Mouse (Mus musculus) ES-E14 (cell line): ENCODE measurements around the gene Slc36a1. TPM values are rescaled to one million over a fixed set of nuclear protein-coding genes. Genes with fewer than 3 reads are reported as not detected.

Experiments
- DNase-seq: peaks from one replicate; pipeline ENCODE4 v3.0.0-alpha.2; 2013; ENCODE audit warnings: low read depth, low spot score
- H3K27ac ChIP-seq: 2 replicates; pipeline ENCODE4 v1.5.1; 2012; ENCODE audit warnings: low read depth, mild to moderate bottlenecking, low read length, moderate library complexity, mixed read lengths; ENCODE audit not compliant: poor library complexity, insufficient read depth, severe bottlenecking
- H3K36me3 ChIP-seq: 2 replicates; pipeline ENCODE4 v1.6.1; 2012; ENCODE audit warnings: mild to moderate bottlenecking, low read length, moderate library complexity, mixed read lengths; ENCODE audit not compliant: control insufficient read depth, poor library complexity, insufficient read depth, severe bottlenecking
- H3K4me1 ChIP-seq, 2 experiments: fragments of 150-350 bp in 1 of 2; sonication (generic) in 1 of 2; 2 replicates each; pipeline ENCODE4 v1.6.1; 2012; ENCODE audit warnings: low read length in 2 of 2, mild to moderate bottlenecking in 1 of 2, mixed read lengths in 1 of 2; ENCODE audit not compliant: control insufficient read depth in 2 of 2, insufficient read depth in 2 of 2, poor library complexity in 1 of 2
- H3K4me3 ChIP-seq, 2 experiments: fragments of 150-350 bp in 1 of 2; sonication (generic) in 1 of 2; 2 replicates each; pipeline ENCODE4 v1.5.1; 2012; ENCODE audit warnings: low read length in 2 of 2, low read depth in 1 of 2, mild to moderate bottlenecking in 1 of 2, mixed read lengths in 1 of 2; ENCODE audit not compliant: insufficient read depth in 1 of 2, poor library complexity in 1 of 2, severe bottlenecking in 1 of 2
- H3K9ac ChIP-seq: 2 replicates; pipeline ENCODE4 v1.6.1; 2012; ENCODE audit warnings: low read depth, mild to moderate bottlenecking, low read length, mixed read lengths; ENCODE audit not compliant: poor library complexity, insufficient read depth, severe bottlenecking
- H3K9me3 ChIP-seq: fragments of 150-350 bp; sonication (generic); 2 replicates; pipeline ENCODE4 v1.6.1; 2012; ENCODE audit warnings: low read depth, mild to moderate bottlenecking, low read length; ENCODE audit not compliant: control insufficient read depth, insufficient read depth
- CHD2 ChIP-seq: IDR thresholded peaks from 2 replicates; pipeline ENCODE4 v1.6.1; 2014; ENCODE audit warnings: mild to moderate bottlenecking, low read depth, low read length, inconsistent platforms
- HCFC1 ChIP-seq: IDR thresholded peaks from 2 replicates; pipeline ENCODE4 v1.6.1; 2012; ENCODE audit warnings: low read length, inconsistent platforms, borderline replicate concordance; ENCODE audit not compliant: insufficient read depth
- MAFK ChIP-seq: IDR thresholded peaks from 2 replicates; pipeline ENCODE4 v1.6.1; 2014; ENCODE audit warnings: mild to moderate bottlenecking, low read depth, low read length, inconsistent platforms; ENCODE audit not compliant: insufficient read depth
- ZC3H11A ChIP-seq: IDR thresholded peaks from 2 replicates; pipeline ENCODE4 v1.6.1; 2012; ENCODE audit warnings: low read depth, mild to moderate bottlenecking, inconsistent platforms, low read length, borderline replicate concordance
- ZNF384 ChIP-seq: IDR thresholded peaks from 2 replicates; pipeline ENCODE4 v1.6.1; 2012; ENCODE audit warnings: low read depth, low read length, inconsistent platforms
- in situ Hi-C, 2 experiments: fragments of 600-800 bp; cut with MboI; formaldehyde crosslinking; loops; one replicate each; pipeline ENCODE4 v1.15.1; 2025; ENCODE audit warnings: low sequenced_read_pairs in 2 of 2, inconsistent platforms in 1 of 2; ENCODE audit not compliant: unreplicated experiment in 2 of 2
- total RNA-seq: library from RNA; depleted of rRNA; stranded (reverse); fragments of 300-350 nt; gene quantifications from 2 replicates; pipeline ENCODE4 v1.2.3, GENCODE M21; 2012

The Slc36a1 gene
- total RNA-seq, 1 experiment: 7.4 TPM

DNA sequence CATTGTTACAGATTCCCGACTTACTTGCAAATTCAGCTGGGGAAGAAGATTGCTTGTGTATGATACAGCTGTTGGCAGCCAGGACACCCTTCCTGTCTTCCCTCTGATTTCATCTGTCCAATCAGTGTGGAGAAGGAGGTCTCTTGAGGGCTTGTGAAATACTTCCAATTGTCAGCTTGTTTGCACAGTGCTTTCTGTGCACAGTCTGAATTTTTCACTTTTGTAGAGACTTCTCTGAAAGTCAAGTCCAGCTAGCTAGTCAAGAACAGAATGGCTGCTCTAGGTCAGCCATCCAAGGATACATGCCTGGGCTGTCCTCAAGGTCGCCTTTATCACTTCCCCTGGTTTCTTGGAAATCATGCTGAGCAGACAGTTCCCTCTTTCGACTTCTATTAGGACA, 10.8 kb downstream of the Slc36a1 start:
- in situ Hi-C loops: no loop called here

DNA sequence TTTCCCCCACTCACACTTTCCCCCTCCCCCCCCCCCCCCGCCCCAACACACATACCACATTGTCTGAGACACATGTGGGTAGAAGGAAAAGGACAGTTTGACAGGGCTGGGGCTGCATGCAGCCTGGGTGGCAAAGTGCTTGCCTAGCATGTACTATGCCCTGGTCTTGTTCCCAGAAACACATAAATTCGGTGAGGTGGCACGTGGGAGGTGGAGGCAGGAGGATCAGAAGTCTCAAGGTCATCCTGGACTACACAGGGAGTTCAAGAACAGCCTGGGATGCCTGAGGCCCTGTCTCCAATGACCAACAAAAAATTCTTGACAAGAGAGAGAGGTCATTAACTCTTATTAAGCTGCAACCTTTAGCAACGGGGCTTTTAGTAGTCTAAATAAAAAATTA, 11.9 kb downstream of the Slc36a1 start:
- in situ Hi-C loops: no loop called here
- Histone ChIP-seq H3K36me3 (no peaks in the 10 kb centered on the region; the same call in 1 of the 2 replicates), H3K4me3 (no peak overlapping the region), H3K9ac (no peak overlapping the region), H3K9me3 (no peaks in the 10 kb centered on the region), H3K4me1 (peaks cover 0 to 3% of the 10 kb centered on the region in 2 experiments; a peak in 1 of 4 replicates), H3K27ac (no peak overlapping the region)
- no peak for TF ChIP-seq MAFK
- TF ChIP-seq HCFC1: no peak
- DNase-seq: no peak

More for the DNA sequence above, 10.8 kb downstream of the Slc36a1 start:
- H3K9ac ChIP-seq: no peak overlapping the region
- DNase-seq: no peak
- TF ChIP-seq MAFK (no peak), HCFC1 (no peak), ZC3H11A (no peak), CHD2 (no peak), ZNF384 (no peak)
- no peaks in the 10 kb centered on the region for H3K9me3 ChIP-seq
- H3K27ac ChIP-seq: no peak overlapping the region
- H3K4me1 ChIP-seq: peaks cover 0 to 7% of the 10 kb centered on the region in 2 experiments; a peak in 2 of 4 replicates
- no peak overlapping the region for H3K4me3 ChIP-seq
- H3K36me3 ChIP-seq: no peaks in the 10 kb centered on the region; the same call in 1 of the 2 replicates

DNA sequence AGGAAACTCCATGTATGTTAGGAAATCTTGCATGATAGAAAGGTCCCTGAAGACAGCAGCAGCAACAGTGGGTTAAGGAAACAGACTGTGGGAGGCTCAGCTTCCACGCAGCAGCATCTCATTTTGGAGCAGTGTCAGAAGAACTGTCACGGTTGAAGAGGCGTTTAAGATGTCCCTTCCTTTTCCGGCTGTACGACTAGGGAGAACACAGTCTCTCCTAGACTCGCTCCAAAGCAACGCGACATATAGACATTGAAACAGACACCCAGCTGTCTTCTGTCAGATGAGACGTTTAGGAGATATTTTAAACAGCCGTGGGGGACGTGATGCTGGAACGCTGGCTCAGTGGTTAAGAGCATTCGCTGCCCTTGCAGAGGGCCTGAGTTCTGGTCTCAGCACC, 12.7 kb downstream of the Slc36a1 start:
- no peak for DNase-seq
- Histone ChIP-seq H3K27ac (no peak overlapping the region), H3K9me3 (no peaks in the 10 kb centered on the region), H3K36me3 (no peaks in the 10 kb centered on the region; the same call in 1 of the 2 replicates), H3K4me3 (no peak overlapping the region), H3K4me1 (no peaks in the 10 kb centered on the region), H3K9ac (no peak overlapping the region)
- no peak for TF ChIP-seq ZNF384
- no peak for TF ChIP-seq ZC3H11A
- TF ChIP-seq MAFK: no peak
- no peak for TF ChIP-seq HCFC1
- no peak for TF ChIP-seq CHD2
- in situ Hi-C loops: no loop called here

DNA sequence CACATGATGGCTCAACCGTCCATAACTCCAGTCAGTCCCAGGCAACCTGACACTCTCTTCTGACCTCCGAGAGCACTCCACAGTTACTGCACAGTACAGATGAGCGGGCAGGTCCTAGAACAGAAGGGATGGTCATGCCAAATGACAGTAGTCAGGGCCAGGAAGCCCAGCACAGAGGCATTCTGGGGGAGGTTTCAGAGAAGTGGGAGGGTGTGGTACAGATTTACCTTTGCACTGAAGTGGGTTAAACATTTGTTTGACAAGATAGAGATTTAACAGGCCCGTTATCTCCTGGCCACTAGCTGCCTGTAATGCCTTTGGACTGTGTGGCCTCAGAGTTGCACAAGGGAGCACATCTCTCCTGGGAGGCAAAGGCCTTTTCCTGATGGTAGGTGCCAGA, 13.3 kb downstream of the Slc36a1 start:
- in situ Hi-C loops: no loop called here
- Histone ChIP-seq H3K4me1 (no peaks in the 10 kb centered on the region), H3K9me3 (no peaks in the 10 kb centered on the region), H3K9ac (no peak overlapping the region), H3K36me3 (no peaks in the 10 kb centered on the region; the same call in 1 of the 2 replicates), H3K27ac (no peak overlapping the region), H3K4me3 (no peak overlapping the region)
- TF ChIP-seq ZC3H11A (no peak), ZNF384 (no peak), CHD2 (no peak)
- no peak for DNase-seq

DNA sequence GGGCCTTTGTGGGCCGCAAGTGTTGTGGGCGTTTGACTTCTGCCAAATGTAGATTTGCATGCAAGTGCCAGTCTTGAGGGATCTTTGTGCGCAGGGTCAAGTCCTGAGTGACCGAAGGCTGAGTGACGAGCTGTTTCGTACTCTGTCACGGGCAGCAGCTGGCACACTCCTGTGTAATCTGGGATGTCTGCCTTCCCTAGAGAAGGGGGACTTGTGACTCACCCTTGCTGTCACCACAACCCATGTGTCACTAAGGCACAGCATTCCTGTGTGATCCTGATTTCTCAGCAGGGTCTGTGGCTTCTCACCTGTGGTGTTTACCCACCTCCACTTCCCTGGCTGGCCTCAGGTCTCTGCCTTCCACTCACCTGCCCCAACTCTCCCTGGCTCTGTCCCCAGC, 13.7 kb downstream of the Slc36a1 start:
- DNase-seq: no peak

More for the DNA sequence above, 13.7 kb downstream of the Slc36a1 start:
- Histone ChIP-seq H3K36me3 (no peaks in the 10 kb centered on the region; the same call in 1 of the 2 replicates), H3K9ac (no peak overlapping the region), H3K4me1 (no peaks in the 10 kb centered on the region), H3K9me3 (no peaks in the 10 kb centered on the region), H3K27ac (no peak overlapping the region), H3K4me3 (no peak overlapping the region)
- TF ChIP-seq ZC3H11A (no peak), HCFC1 (no peak), CHD2 (no peak), ZNF384 (no peak), MAFK (no peak)
- in situ Hi-C loops: no loop called here
